Mouse (Mus musculus) MN1 (cell line): Measurements from ENCODE around the gene Pdcl2.
A peak's percentile ranks its signal among the peaks of the same experiment; 100 is the strongest.

Source experiments
- DNase-seq: peaks from one replicate; pipeline ENCODE4 v3.0.0-alpha.2; 2016; ENCODE audit warnings: low spot score

Gene Pdcl2

GRCm38 (mm10) chr5:76330953-76331352 lies at the start of gene Pdcl2:
Gene Pdcl2 (minus strand): TSS chr5:76331156.
- DNase-seq, result no peak

DNA sequence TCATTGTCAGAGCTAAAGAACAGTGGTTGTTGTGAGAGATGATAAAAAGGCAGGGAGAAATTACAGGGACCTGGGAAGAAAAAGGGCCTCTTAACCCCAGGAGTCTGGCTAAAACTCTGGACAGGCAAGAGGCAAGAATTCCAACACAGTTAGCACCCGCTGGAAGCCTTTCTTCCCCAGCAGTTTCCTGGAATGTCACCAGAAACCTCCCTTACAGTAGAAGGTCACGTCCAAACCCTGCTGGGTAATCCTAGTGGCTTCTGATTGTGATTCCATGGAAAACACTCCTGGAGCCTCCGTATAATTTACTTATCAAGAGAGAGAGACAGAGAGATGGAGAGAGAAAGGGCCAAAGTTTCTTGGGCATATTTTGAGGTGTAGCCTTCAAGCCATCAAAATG lies 48.3 kb upstream of the Pdcl2 start:
- no peak for DNase-seq

DNA sequence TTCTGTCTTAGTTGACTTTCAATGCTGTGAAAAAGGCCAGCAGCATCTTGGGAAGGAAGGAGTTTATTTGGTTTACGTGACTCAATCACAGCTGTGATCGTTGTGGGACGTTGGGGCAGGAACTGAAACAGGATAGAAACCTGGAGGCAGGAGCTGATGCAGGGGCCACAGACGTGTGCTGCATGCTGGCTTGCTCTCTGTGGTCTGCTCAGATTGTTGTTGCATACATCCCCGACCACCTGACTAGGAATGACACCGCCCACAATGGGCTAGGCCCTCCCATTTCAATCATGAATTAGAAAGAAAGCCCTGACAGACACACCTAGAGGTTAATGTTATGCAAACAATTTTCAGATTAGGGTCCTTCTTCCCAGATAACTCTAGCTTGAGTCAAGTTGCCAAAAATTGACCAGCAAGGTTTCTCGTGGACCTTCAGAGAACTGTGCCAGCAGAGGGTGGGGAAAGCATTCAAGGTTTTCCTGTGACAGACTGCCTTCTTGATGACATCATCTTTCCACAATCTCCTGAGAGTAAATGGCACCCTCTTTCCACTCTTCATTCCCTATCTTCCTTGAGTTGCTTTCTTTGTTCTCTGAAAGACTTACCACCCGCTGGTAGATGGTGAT lies 38.4 kb upstream of the Pdcl2 start:
- no peak for DNase-seq

GRCm38 (mm10) chr5:76365406-76365805 lies 34.5 kb upstream of the Pdcl2 start:
- DNase-seq, result no peak

DNA sequence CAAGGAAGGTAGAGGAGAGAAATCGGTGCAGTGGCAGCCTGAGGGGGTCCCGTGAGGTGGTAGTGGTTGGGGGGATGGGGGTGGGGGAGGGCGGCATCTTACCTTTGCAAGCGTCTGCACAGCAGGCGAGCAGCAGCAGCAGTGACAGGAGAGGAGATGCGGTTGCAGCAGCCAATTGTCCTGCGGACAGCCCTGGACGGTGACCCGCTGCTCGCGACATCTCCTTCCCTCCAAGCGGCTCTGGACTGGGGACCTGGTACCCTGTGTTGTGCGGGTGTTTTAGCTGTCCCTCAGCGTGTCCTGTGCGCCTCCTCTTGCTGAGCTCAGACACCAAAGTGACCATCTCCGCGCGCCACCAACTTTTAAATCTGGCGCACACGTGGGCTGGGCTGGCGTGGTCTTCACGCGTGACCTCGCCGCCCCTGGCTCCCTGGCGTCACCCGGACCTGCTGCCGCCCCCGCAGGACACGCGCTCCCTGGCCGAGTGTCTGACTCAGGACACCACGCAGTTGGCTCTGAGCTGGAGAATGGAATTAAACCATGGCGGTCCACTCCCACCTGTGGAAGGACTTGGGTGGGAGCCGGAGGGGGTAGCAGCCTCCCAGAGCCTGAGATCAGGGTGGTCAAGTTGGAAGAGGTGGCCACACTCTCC lies 32.6 kb upstream of the Pdcl2 start, which contains the start of gene Nmu:
TSS of gene Nmu (minus strand) at position 336 of the 652 bp plus-strand sequence.
- DNase-seq, result no peak

DNA sequence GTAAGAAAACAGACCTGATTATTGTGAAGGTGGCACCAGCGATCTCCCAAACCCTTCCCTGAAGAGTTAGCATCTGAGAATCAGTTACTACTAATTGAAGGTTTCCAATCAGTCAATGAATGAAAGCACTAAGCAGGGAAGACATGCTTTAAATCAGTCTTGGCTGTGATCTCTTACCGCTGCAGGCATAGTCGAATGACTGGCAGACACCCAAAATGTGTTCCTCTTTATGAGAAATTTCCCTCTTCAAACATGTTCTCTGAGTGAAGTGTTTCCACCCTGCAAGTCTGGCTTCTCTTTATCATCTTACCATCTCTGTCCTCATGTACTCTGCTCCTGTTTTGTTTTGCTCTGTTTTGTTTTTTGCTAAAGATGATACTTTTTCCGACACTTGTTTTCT lies 29.8 kb upstream of the Pdcl2 start:
- no peak for DNase-seq

GRCm38 (mm10) chr5:76360057-76360456 lies 29.1 kb upstream of the Pdcl2 start:
- DNase-seq, result no peak

GRCm38 (mm10) chr5:76351953-76352611 lies 21.1 kb upstream of the Pdcl2 start:
- DNase-seq, result no peak

DNA sequence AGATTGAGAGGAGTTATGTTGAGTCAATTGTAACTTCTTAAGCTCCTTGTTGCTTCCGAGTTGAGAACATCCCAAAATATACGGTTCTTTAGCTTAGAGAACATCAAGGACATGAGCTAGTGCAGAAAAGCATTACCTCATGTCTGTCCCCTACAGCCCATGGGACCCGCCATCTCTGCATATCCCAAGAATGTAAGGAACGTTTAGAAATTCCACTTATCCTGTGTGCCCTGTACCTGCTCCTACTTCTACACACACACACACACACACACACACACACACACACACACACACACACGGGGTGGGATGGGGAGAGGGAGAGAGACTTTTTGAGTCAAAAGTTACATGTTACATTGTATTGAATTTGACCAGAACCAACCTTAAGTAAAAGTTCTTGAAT lies 20.6 kb upstream of the Pdcl2 start:
- no peak for DNase-seq

DNA sequence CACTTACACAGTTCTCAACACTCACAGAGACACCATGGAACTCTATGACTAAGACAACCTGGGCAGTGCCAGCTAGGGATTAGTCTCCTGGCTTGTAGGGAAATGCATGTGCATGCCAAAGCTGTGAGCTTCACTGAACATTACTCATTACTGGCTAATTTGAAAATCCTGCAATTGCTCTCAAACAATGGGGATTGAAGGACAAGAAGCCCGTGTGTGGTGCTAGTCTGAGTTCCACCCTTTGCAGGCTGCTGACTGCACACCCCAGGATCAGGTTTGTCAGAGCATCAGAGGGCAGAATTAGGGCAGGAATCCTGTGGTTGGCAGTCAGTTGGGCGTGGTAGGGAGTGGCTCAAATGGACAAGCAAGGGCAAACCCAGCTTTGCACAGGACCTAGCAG lies 15.2 kb upstream of the Pdcl2 start:
- DNase-seq, result no peak

DNA sequence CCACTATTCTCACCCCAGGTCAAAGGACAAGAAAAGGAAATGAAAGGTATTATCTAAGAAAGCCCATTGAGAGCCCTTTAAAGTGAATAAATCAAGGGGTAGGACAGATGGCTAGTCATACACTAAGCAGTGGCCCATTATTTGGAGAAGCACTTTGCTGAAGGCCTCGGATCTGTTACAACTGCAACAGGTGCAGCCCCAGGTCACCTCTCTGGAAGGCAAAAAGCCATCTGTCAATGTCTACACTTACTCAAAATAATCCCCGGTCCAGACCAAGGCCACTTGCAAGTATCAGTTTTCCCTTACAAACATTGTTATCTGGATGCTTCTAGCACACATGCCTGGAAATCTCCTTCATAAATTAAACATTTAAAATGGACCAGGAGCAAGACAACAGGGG lies 10.0 kb upstream of the Pdcl2 start:
- DNase-seq, result no peak

GRCm38 (mm10) chr5:76337100-76337499 lies 6.1 kb upstream of the Pdcl2 start:
- no peak for DNase-seq

DNA sequence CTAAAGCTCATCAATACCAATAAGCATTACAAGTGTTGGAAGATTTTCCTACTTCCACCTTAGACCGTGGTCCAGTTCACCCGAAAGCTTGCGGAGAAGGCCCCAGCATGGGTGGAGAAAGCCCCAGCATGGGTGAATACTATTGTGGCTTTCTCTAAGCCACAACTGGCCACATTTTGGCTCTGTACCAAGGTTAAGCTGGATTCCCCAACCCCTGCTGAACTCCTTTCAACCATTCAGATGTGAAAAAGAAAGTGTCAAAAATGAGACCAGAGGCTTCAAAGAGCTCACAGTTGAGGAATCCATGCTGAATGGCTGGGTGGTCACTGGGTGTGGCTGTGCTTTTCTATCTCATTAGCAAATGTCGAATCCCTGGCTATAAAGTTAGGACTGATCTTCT lies 2.9 kb upstream of the Pdcl2 start:
- DNase-seq, result no peak

GRCm38 (mm10) chr5:76327296-76327695 lies 3.7 kb downstream of the Pdcl2 start:
- DNase-seq, result no peak

DNA sequence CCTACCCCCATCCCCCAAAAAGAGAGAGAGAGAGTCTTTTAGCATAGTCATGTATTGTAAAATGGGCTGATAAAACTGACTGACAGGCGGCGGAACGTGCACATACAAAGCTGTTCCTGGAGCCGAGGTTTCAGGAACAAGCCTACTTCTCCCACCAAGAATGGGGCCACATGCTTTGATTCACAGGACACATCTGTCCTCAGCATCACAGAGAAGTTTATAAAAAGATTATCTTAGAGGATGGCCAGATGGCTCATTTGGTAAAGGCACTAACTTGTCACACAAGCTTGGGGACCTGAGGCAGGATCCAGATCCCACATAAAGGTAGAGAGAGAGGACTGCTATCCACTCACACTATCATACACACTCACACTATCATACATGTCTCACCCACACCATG lies 5.8 kb downstream of the Pdcl2 start:
- DNase-seq, result no peak

- no peak for DNase-seq
Observed at GRCm38 (mm10) chr5:76321249-76322196, 9.4 kb downstream of the Pdcl2 start.

DNA sequence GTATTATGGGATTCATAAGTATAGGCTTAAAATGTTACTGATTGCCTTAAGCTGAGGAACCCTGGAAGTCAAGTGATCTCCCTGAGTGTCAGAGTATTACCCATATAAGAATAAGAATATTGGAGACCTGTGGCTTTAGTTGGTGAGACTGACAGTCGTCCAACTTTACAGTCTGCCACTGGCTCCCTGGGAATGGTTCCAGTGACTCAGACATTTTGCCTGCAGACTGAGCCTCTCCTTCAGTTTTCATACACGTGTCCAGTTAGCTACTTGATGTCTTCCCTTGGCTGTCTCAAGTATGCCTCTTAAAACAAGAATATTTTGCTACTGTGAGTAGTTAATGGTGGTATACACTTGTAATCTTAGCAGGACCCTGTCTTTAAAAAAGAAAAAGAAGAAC lies 22.8 kb downstream of the Pdcl2 start:
- DNase-seq, result no peak

DNA sequence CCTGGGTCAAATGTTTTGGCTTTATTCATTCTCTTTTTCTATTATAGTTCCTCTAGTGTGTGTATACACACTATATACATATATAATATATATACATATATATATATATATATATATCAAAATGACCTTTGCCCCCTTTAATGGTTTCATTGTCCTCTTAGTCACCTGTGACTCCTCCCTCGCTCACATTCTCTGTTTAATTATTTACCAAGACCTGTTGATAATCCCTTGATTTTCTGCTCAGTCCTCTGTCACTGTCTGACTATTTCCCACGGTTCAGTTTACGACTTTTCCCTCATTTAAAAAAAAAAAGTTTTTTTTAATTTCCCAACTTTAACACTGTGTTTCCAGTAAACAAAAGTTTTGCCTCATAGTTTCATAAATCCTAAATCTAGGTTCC lies 24.7 kb downstream of the Pdcl2 start:
- DNase-seq, result no peak

DNA sequence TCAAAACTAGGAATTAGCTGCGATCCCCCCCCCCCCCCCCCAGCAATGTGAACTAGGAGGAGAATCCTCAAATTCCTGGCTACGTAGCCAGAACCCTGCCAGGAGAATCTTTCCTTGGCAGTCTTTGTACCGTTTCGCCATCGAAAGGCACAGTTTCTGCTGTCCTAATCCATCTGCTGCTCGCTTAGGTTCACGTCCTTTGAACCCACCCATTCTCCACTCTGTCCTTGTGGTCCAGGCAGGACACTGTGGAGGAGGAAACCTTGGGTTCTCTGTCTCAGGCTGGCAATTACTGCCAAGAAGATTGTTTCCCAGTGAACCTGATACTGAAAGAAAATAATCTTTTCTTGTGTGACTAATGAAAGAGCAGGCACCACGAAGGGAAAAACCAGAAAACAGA lies 25.3 kb downstream of the Pdcl2 start:
- peak; percentile 16 for DNase-seq

- peak; percentile 88 for DNase-seq
Observed at GRCm38 (mm10) chr5:76304452-76305341, 26.3 kb downstream of the Pdcl2 start, which contains the start of gene Clock. Gene Clock (minus strand): TSS chr5:76304792.

DNA sequence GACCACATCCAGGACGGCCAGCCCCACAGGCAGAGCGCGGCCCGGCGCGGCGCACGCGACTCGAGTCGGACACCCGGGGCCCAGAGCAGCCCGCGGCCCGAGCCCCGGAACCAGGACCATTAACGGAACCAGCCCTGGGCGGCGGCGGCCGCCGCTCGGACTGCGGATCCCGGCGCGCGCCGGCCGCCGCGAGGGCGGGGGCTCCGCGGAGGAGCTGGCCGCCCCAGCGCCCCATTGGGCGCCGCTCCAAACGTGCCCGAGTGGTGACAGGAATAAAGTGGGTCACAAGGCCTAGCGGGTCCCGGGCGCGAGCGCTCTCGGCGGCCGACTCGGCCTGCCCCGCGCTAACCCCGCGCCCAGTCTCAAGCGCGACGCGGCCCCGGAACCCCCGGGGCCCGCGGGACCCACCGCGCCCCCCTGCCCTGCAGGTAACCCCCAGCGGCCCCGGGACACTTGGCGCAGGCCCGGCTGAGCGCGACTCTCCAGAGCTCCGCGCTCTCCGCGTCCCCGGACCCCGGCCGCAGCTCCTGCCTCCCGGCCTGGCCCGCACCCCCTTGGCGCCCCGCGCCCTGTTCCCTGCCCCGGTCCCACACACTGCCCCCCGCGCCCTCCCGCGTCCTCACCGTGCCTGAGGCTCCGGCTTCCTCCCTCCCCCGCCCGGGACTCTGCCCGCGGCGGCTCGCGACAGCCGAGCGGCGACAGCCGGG lies 27.1 kb downstream of the Pdcl2 start:
- DNase-seq, result peak; percentile 73
